Comparison of ENCODE assay signal across 28 mouse cellular contexts in the genomic region with DNA sequence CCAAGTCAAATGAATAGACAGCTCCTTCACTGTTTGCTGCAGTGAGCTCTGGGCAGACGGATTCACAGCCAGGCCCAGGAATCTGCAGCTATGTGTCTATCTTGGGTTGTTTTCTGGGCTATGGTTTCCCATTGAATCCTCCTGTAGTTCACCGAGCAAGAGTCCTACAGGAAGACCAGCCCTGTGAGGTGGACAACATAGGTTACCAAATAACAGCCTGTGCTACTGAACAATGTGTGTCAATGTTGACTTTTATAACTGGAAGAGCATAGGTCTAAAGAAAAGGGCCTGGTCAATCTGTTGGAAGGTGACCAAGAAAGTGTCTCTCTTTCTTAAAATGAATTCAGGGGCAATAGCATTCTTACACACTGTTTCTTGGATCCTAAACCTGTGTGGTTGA.
"Had no signal": no experiment of that assay in that cellular context is flagged by ENCODE, and none has a peak within 500 bp of the region (broad histone marks: within the 10 kb centered on the region; RNA-seq: fewer than 3 reads in every experiment).

No protein-coding gene starts in this region.

- ATAC-seq: liver, embryonic 12.5 days; lung, postnatal 0 days; midbrain, embryonic 15.5 days; midbrain, embryonic 16.5 days had no signal

- H3K9me3 ChIP-seq: limb, embryonic 10.5 days; limb, embryonic 12.5 days; limb, embryonic 13.5 days; limb, embryonic 15.5 days; liver, embryonic 12.5 days; liver, embryonic 13.5 days; liver, embryonic 15.5 days; lung, embryonic 15.5 days; midbrain, embryonic 10.5 days; midbrain, embryonic 12.5 days; midbrain, embryonic 13.5 days; midbrain, embryonic 15.5 days had no signal

- DNase-seq: left cerebral cortex, postnatal 4 days; liver, embryonic 13.5 days; lung, adult 18-20 months; lung, adult 2 months; lung, embryonic 14.5 days; lung, postnatal 10 days; lung, postnatal 14 days; lung, postnatal 36 days; lung, postnatal 4 days had no signal

- H3K9ac ChIP-seq: limb, embryonic 12.5 days; limb, embryonic 13.5 days; limb, embryonic 15.5 days; liver, embryonic 12.5 days; liver, embryonic 13.5 days; liver, embryonic 14.5 days; liver, embryonic 15.5 days; lung, embryonic 14.5 days; lung, embryonic 15.5 days; midbrain, embryonic 12.5 days; midbrain, embryonic 13.5 days; midbrain, embryonic 15.5 days had no signal

- H3K27ac ChIP-seq: left cerebral cortex, adult 2 months; limb, embryonic 10.5 days; limb, embryonic 12.5 days; limb, embryonic 13.5 days; limb, embryonic 15.5 days; liver, embryonic 12.5 days; liver, embryonic 13.5 days; liver, embryonic 14.5 days; liver, embryonic 15.5 days; lung, embryonic 15.5 days; macrophage; midbrain, embryonic 10.5 days; midbrain, embryonic 12.5 days; midbrain, embryonic 13.5 days; midbrain, embryonic 15.5 days had no signal

- H3K36me3 ChIP-seq: limb, embryonic 12.5 days; limb, embryonic 13.5 days; liver, embryonic 12.5 days; liver, embryonic 13.5 days; liver, embryonic 15.5 days; lung, embryonic 15.5 days; midbrain, embryonic 12.5 days; midbrain, embryonic 15.5 days had no signal

- H3K27me3 ChIP-seq: limb, embryonic 12.5 days; limb, embryonic 13.5 days; limb, embryonic 15.5 days; liver, embryonic 12.5 days; liver, embryonic 13.5 days; liver, embryonic 15.5 days; lung, embryonic 15.5 days; megakaryocyte, embryonic 14.5 days; midbrain, embryonic 12.5 days; midbrain, embryonic 13.5 days; midbrain, embryonic 15.5 days had no signal

- H3K4me3 ChIP-seq: left cerebral cortex, adult 2 months; limb, embryonic 10.5 days; limb, embryonic 12.5 days; limb, embryonic 13.5 days; limb, embryonic 15.5 days; liver, embryonic 12.5 days; liver, embryonic 13.5 days; liver, embryonic 15.5 days; lung, embryonic 15.5 days; megakaryocyte, embryonic 14.5 days; midbrain, embryonic 10.5 days; midbrain, embryonic 12.5 days; midbrain, embryonic 13.5 days; midbrain, embryonic 15.5 days; myocyte had no signal

- H3K4me2 ChIP-seq: limb, embryonic 12.5 days; limb, embryonic 13.5 days; limb, embryonic 15.5 days; liver, embryonic 11.5 days; liver, embryonic 12.5 days; liver, embryonic 13.5 days; liver, embryonic 15.5 days; lung, embryonic 14.5 days; lung, embryonic 15.5 days; midbrain, embryonic 12.5 days; midbrain, embryonic 13.5 days; midbrain, embryonic 15.5 days had no signal

- H3K4me1 ChIP-seq: limb, embryonic 10.5 days; limb, embryonic 12.5 days; limb, embryonic 13.5 days; limb, embryonic 15.5 days; liver, embryonic 12.5 days; liver, embryonic 13.5 days; liver, embryonic 15.5 days; lung, embryonic 15.5 days; megakaryocyte, embryonic 14.5 days had no signal
